Mouse (Mus musculus): Measurements from ENCODE around the gene Slc28a3. TPM values are rescaled to one million over a fixed set of nuclear protein-coding genes. Genes with fewer than 3 reads are reported as not detected.

Slc28a3 gene
- total and polyA plus RNA-seq, 2 experiments from 2014 or later = not detected

GRCm38 (mm10) chr13:58515635-58516034 lies 95.0 kb downstream of the Slc28a3 start:
- DNase-seq (ENCODE audit: low spot score) = no peak
- WGBS = 81% methylated on average over 5 of the region's 5 CpGs

GRCm38 (mm10) chr13:58514147-58514727 lies 96.4 kb downstream of the Slc28a3 start:
- Histone ChIP-seq H3K9ac (replicated peaks; ENCODE audit: low read depth, low read length) (no peak overlapping the region), H3K4me1 (ENCODE audit: control insufficient read depth, insufficient read depth) (0 out of 2 replicates have a peak, but pooled peaks cover 3% of the 10 kb centered on the region), H3K36me3 (replicated peaks; ENCODE audit: control insufficient read depth, insufficient read depth, low read length) (no peaks in the 10 kb centered on the region), H3K4me2 (ENCODE audit: low read depth, low read length) (no peak overlapping the region), H3K27ac (ENCODE audit: low read depth) (no peak overlapping the region), H3K4me3 (ENCODE audit: low read depth, low read length) (no peak overlapping the region), H3K9me3 (replicated peaks; ENCODE audit: control insufficient read depth, low read length) (no peaks in the 10 kb centered on the region), H3K27me3 (ENCODE audit: control insufficient read depth, insufficient read depth, low read length) (no peaks in the 10 kb centered on the region)
- ATAC-seq (ENCODE audit: insufficient read depth, low read depth) = no peak
- 82% methylated on average over 8 of the region's 8 CpGs for WGBS
- no peak for DNase-seq (ENCODE audit: low spot score)
- TF ChIP-seq EP300 (IDR thresholded peaks at IDR 0.05; ENCODE audit: low read depth) (no peak), CTCF (IDR thresholded peaks at IDR 0.05; ENCODE audit: low read depth) (peak; percentile 50)

More at GRCm38 (mm10) chr13:58515635-58516034, 95.0 kb downstream of the Slc28a3 start:
- H3K4me3 ChIP-seq (ENCODE audit: low read depth, low read length) = no peak overlapping the region
- no peak overlapping the region for H3K4me2 ChIP-seq (ENCODE audit: low read depth, low read length)
- H3K36me3 ChIP-seq (replicated peaks; ENCODE audit: control insufficient read depth, insufficient read depth, low read length) = no peaks in the 10 kb centered on the region
- ATAC-seq (ENCODE audit: insufficient read depth, low read depth) = no peak
- H3K27ac ChIP-seq (ENCODE audit: low read depth) = no peak overlapping the region
- TF ChIP-seq CTCF (IDR thresholded peaks at IDR 0.05; ENCODE audit: low read depth) (no peak), EP300 (IDR thresholded peaks at IDR 0.05; ENCODE audit: low read depth) (no peak)
- H3K9ac ChIP-seq (replicated peaks; ENCODE audit: low read depth, low read length) = no peak overlapping the region
- H3K27me3 ChIP-seq (ENCODE audit: control insufficient read depth, insufficient read depth, low read length) = no peaks in the 10 kb centered on the region
- peaks cover 9% of the 10 kb centered on the region for H3K4me1 ChIP-seq (ENCODE audit: control insufficient read depth, insufficient read depth)
- H3K9me3 ChIP-seq (replicated peaks; ENCODE audit: control insufficient read depth, low read length) = no peaks in the 10 kb centered on the region

GRCm38 (mm10) chr13:58511926-58512325 lies 98.8 kb downstream of the Slc28a3 start:
- ATAC-seq (ENCODE audit: insufficient read depth, low read depth) (no peak), DNase-seq (ENCODE audit: low spot score) (no peak)
- H3K27me3 ChIP-seq (ENCODE audit: control insufficient read depth, insufficient read depth, low read length) = no peaks in the 10 kb centered on the region
- TF ChIP-seq EP300 (IDR thresholded peaks at IDR 0.05; ENCODE audit: low read depth) (no peak), CTCF (IDR thresholded peaks at IDR 0.05; ENCODE audit: low read depth) (no peak)
- no peak overlapping the region for H3K27ac ChIP-seq (ENCODE audit: low read depth)
- H3K9me3 ChIP-seq (replicated peaks; ENCODE audit: control insufficient read depth, low read length) = no peaks in the 10 kb centered on the region
- no peak overlapping the region for H3K4me3 ChIP-seq (ENCODE audit: low read depth, low read length)
- H3K4me1 ChIP-seq (ENCODE audit: control insufficient read depth, insufficient read depth) = 0 out of 2 replicates have a peak, but pooled peaks cover 3% of the 10 kb centered on the region
- no peak overlapping the region for H3K4me2 ChIP-seq (ENCODE audit: low read depth, low read length)
- H3K36me3 ChIP-seq (replicated peaks; ENCODE audit: control insufficient read depth, insufficient read depth, low read length) = no peaks in the 10 kb centered on the region
- 58% methylated on average over 2 of the region's 2 CpGs for WGBS
- no peak overlapping the region for H3K9ac ChIP-seq (replicated peaks; ENCODE audit: low read depth, low read length)

GRCm38 (mm10) chr13:58511248-58511647 lies 99.4 kb downstream of the Slc28a3 start:
- WGBS = 81% methylated on average over 9 of the region's 9 CpGs
- no peak for DNase-seq (ENCODE audit: low spot score)
- no peak for TF ChIP-seq EP300 (IDR thresholded peaks at IDR 0.05; ENCODE audit: low read depth)
- TF ChIP-seq CTCF (IDR thresholded peaks at IDR 0.05; ENCODE audit: low read depth) = no peak

GRCm38 (mm10) chr13:58509241-58509640 lies 101.4 kb downstream of the Slc28a3 start:
- Histone ChIP-seq H3K36me3 (replicated peaks; ENCODE audit: control insufficient read depth, insufficient read depth, low read length) (no peaks in the 10 kb centered on the region), H3K9me3 (replicated peaks; ENCODE audit: control insufficient read depth, low read length) (no peaks in the 10 kb centered on the region), H3K9ac (replicated peaks; ENCODE audit: low read depth, low read length) (no peak overlapping the region), H3K27me3 (ENCODE audit: control insufficient read depth, insufficient read depth, low read length) (0 out of 2 replicates have a peak, but pooled peaks cover 7% of the 10 kb centered on the region), H3K4me3 (ENCODE audit: low read depth, low read length) (no peak overlapping the region), H3K27ac (ENCODE audit: low read depth) (no peak overlapping the region), H3K4me1 (ENCODE audit: control insufficient read depth, insufficient read depth) (no peaks in the 10 kb centered on the region), H3K4me2 (ENCODE audit: low read depth, low read length) (no peak overlapping the region)
- WGBS = 51% methylated on average over 3 of the region's 3 CpGs
- DNase-seq (ENCODE audit: low spot score) = no peak
- TF ChIP-seq CTCF (IDR thresholded peaks at IDR 0.05; ENCODE audit: low read depth) (no peak), EP300 (IDR thresholded peaks at IDR 0.05; ENCODE audit: low read depth) (no peak)
- no peak for ATAC-seq (ENCODE audit: insufficient read depth, low read depth)

More at GRCm38 (mm10) chr13:58511248-58511647, 99.4 kb downstream of the Slc28a3 start:
- no peak overlapping the region for H3K4me2 ChIP-seq (ENCODE audit: low read depth, low read length)
- no peak for ATAC-seq (ENCODE audit: insufficient read depth, low read depth)
- H3K27ac ChIP-seq (ENCODE audit: low read depth) = no peak overlapping the region
- H3K27me3 ChIP-seq (ENCODE audit: control insufficient read depth, insufficient read depth, low read length) = no peaks in the 10 kb centered on the region
- H3K4me1 ChIP-seq (ENCODE audit: control insufficient read depth, insufficient read depth) = no peaks in the 10 kb centered on the region
- no peak overlapping the region for H3K4me3 ChIP-seq (ENCODE audit: low read depth, low read length)
- H3K9me3 ChIP-seq (replicated peaks; ENCODE audit: control insufficient read depth, low read length) = no peaks in the 10 kb centered on the region
- no peak overlapping the region for H3K9ac ChIP-seq (replicated peaks; ENCODE audit: low read depth, low read length)
- H3K36me3 ChIP-seq (replicated peaks; ENCODE audit: control insufficient read depth, insufficient read depth, low read length) = no peaks in the 10 kb centered on the region

GRCm38 (mm10) chr13:58503610-58504009 lies 107.1 kb downstream of the Slc28a3 start:
- H3K9ac ChIP-seq (replicated peaks; ENCODE audit: low read depth, low read length) = no peak overlapping the region
- no peak overlapping the region for H3K4me3 ChIP-seq (ENCODE audit: low read depth, low read length)
- no peaks in the 10 kb centered on the region for H3K4me1 ChIP-seq (ENCODE audit: control insufficient read depth, insufficient read depth)
- no peak for ATAC-seq (ENCODE audit: insufficient read depth, low read depth)
- no peaks in the 10 kb centered on the region for H3K36me3 ChIP-seq (replicated peaks; ENCODE audit: control insufficient read depth, insufficient read depth, low read length)
- no peak overlapping the region for H3K4me2 ChIP-seq (ENCODE audit: low read depth, low read length)
- no peak overlapping the region for H3K27ac ChIP-seq (ENCODE audit: low read depth)
- no peak for DNase-seq (ENCODE audit: low spot score)
- peaks cover 12% of the 10 kb centered on the region; the same call in 1 of the 2 replicates for H3K27me3 ChIP-seq (ENCODE audit: control insufficient read depth, insufficient read depth, low read length)
- no peaks in the 10 kb centered on the region for H3K9me3 ChIP-seq (replicated peaks; ENCODE audit: control insufficient read depth, low read length)
- WGBS = 87% methylated on average over 2 of the region's 2 CpGs
- no peak for TF ChIP-seq EP300 (IDR thresholded peaks at IDR 0.05; ENCODE audit: low read depth)
- TF ChIP-seq CTCF (IDR thresholded peaks at IDR 0.05; ENCODE audit: low read depth) = no peak
